Mouse (Mus musculus): ENCODE results near the gene Olfr61.
"Not testable (repeated sequence)": the region's sequence is repeated elsewhere in the genome, so short reads cannot be mapped to it uniquely, and the experiment has no call there.

Olfr61 gene

GRCm38 (mm10) chr7:140628670-140629069 is at the start of gene Olfr61:
Gene Olfr61 (plus strand): TSS chr7:140628970.
- not testable (repeated sequence) for ATAC-seq (ENCODE audit: insufficient number of reproducible peaks, low FRiP score, low TSS enrichment)

GRCm38 (mm10) chr7:140600969-140601368 is 27.8 kb upstream of the Olfr61 start, which contains the start of gene Olfr46:
Gene Olfr46 (plus strand): TSS chr7:140601269.
- ATAC-seq (ENCODE audit: insufficient number of reproducible peaks, low FRiP score, low TSS enrichment), result not testable (repeated sequence)

DNA sequence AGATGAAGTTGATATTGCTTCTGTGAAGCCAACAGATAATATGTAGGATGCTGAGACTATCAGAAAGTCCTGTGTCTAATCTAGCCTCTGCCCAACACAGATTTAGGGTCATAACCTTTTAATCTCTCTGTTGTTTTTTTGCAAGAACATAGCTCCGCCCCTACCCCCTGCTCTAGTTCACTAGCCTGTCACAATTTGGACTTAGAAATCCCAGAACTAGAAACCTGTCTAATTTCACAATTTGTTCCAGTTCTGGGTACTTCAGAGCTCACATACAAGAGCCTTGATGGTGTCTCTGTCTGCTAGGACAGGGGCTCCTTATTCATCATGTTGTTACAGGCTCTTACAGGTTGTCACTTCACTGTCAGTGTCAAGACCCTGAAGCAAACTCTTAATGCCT is 1.8 kb downstream of the Olfr61 start:
- ATAC-seq (ENCODE audit: insufficient number of reproducible peaks, low FRiP score, low TSS enrichment), result no peak

GRCm38 (mm10) chr7:140646152-140646551 is 17.4 kb downstream of the Olfr61 start, which contains the start of gene Olfr53:
Gene Olfr53 (plus strand): TSS chr7:140646452.
- ATAC-seq (ENCODE audit: insufficient number of reproducible peaks, low FRiP score, low TSS enrichment), result no peak

DNA sequence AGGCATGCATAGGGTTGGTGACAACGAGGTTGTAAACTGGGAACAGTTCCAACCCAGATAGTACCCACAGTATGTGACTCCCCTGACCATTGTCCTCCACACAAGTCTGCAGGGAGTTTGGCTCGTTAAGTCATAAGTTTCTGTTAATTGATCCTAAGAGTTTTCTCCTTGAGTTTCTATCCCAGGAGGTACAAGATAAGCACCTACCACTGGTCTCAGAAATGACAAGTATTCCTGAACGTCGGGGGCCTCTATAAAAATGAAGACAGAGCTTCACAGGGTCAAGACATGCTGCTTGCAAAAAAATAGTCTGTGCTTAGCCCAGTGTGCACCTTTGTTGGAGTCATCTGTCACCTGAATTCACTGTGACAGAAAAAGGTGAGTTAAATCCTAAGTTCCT is 30.9 kb downstream of the Olfr61 start, which contains the start of gene Olfr539:
Olfr539 (plus strand) TSS at position 301 of the 400 bp plus-strand sequence.
- no peak for ATAC-seq (ENCODE audit: insufficient number of reproducible peaks, low FRiP score, low TSS enrichment)

GRCm38 (mm10) chr7:140670693-140671092 is 41.9 kb downstream of the Olfr61 start:
- ATAC-seq (ENCODE audit: insufficient number of reproducible peaks, low FRiP score, low TSS enrichment), result not testable (repeated sequence)

DNA sequence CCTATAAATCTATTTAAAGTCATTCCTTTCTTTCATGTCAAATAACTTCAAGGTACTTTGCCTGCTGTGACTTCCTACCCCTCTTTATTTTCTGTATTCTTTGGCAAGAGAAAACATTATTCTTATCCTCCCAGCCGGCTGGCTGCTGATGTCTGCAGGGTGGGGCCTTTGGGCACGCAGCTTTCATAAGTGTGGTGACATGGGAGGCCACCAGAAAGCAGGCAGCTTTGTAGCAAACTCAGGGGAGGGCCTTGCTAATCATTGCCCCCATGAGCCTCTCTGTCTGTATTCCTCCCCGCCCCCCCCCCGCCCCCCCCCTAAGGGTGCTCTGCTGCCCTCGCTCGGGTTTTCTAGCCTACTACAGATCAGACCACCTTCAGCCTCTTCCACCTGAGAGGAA is 47.1 kb downstream of the Olfr61 start:
- no peak for ATAC-seq (ENCODE audit: insufficient number of reproducible peaks, low FRiP score, low TSS enrichment)

GRCm38 (mm10) chr7:140679591-140679990 is 50.8 kb downstream of the Olfr61 start:
- ATAC-seq (ENCODE audit: insufficient number of reproducible peaks, low FRiP score, low TSS enrichment), result not testable (repeated sequence)

- no peak for ATAC-seq (ENCODE audit: insufficient number of reproducible peaks, low FRiP score, low TSS enrichment)
Observed at GRCm38 (mm10) chr7:140681651-140682050, 52.9 kb downstream of the Olfr61 start, which contains the start of gene Olfr45. Gene Olfr45 (plus strand): TSS chr7:140681951.
